Mouse (Mus musculus) lung, embryonic 14.5 days (tissue): ENCODE data around the gene Klk13. TPM values are rescaled to one million over a fixed set of nuclear protein-coding genes. Genes with fewer than 3 reads are reported as not detected.
"Not testable (repeated sequence)": the region's sequence is repeated elsewhere in the genome, so short reads cannot be mapped to it uniquely, and the experiment has no call there.

Experiments
- ATAC-seq: fragments of 200-750 bp; cut with Nextera tagmentation; 2 replicates; pipeline ENCODE4 v1.8.0; 2017; ENCODE audit warnings: mild to moderate bottlenecking, moderate TSS enrichment, moderate library complexity; ENCODE audit not compliant: insufficient read depth
- DNase-seq: peaks from one replicate; pipeline ENCODE4 v3.0.0-alpha.2; 2015
- H3K27ac ChIP-seq: fragments of 300-500 bp; sonication (generic); 2 replicates; pipeline ENCODE4 v1.5.1; 2014; ENCODE audit warnings: low read depth, mild to moderate bottlenecking, moderate library complexity
- H3K27me3 ChIP-seq: fragments of 300-500 bp; sonication (generic); 2 replicates; pipeline ENCODE4 v1.6.1; 2014; ENCODE audit warnings: low read length, control low read depth; ENCODE audit not compliant: insufficient read depth
- H3K36me3 ChIP-seq: fragments of 300-500 bp; sonication (generic); 2 replicates; pipeline ENCODE4 v1.6.1; 2014; ENCODE audit warnings: control low read depth; ENCODE audit not compliant: insufficient read depth
- H3K4me1 ChIP-seq: fragments of 300-500 bp; sonication (generic); 2 replicates; pipeline ENCODE4 v1.6.1; 2014; ENCODE audit warnings: antibody characterized with exemption, control low read depth; ENCODE audit not compliant: insufficient read depth
- H3K4me2 ChIP-seq: fragments of 300-500 bp; sonication (generic); 2 replicates; pipeline ENCODE4 v1.6.1; 2014; ENCODE audit warnings: mild to moderate bottlenecking
- H3K4me3 ChIP-seq: fragments of 300-500 bp; sonication (generic); 2 replicates; pipeline ENCODE4 v1.5.1; 2014; ENCODE audit warnings: low read depth, low read length
- H3K9ac ChIP-seq: fragments of 300-500 bp; sonication (generic); 2 replicates; pipeline ENCODE4 v1.6.1; 2014
- H3K9me3 ChIP-seq: fragments of 300-500 bp; sonication (generic); 2 replicates; pipeline ENCODE4 v1.6.1; 2016; ENCODE audit warnings: low read depth, low read length, control low read depth
- CTCF ChIP-seq: IDR thresholded peaks from 2 replicates; pipeline ENCODE4 v1.5.1; 2016; ENCODE audit warnings: antibody characterized with exemption, low read depth
- WGBS: fragments of 180-500 bp; shearing (Covaris S2); extraction: QIAGEN DNeasy Blood & Tissue Kit; methylation state at CpG from one replicate; pipeline ENCODE4 v1.1.7; 2014; 5-methylcytosine and 5-hydroxymethylcytosine counted together
- polyA plus RNA-seq: library from polyadenylated mRNA; unstranded; fragments of >200 nt; fragmentation: Nextera tagmentation; extraction: Ambion mirVana; gene quantifications from 2 replicates; pipeline ENCODE4 v1.2.1, GENCODE M21; 2014

Gene Klk13
- 1.3 and 1.7 TPM in 2 replicates for polyA plus RNA-seq

GRCm38 (mm10) chr7:43712267-43712666 lies at the start of gene Klk13:
Klk13 (plus strand) TSS chr7:43712567.
- Histone ChIP-seq H3K27ac (no peak within 1 kb of the TSS), H3K4me3 (no peak within 1 kb of the TSS), H3K9me3 (no peaks in the 10 kb centered on the region), H3K27me3 (no peaks in the 10 kb centered on the region), H3K36me3 (no peaks in the 10 kb centered on the region), H3K9ac (no peak within 1 kb of the TSS), H3K4me1 (no peaks in the 10 kb centered on the region), H3K4me2 (peak within 1 kb of the TSS; percentile 48)
- 50% methylated on average over 4 of the region's 4 CpGs for WGBS
- ATAC-seq (no peak), DNase-seq (no peak)
- TF ChIP-seq CTCF: no peak

- Histone ChIP-seq H3K9me3 (no peaks in the 10 kb centered on the region), H3K36me3 (no peaks in the 10 kb centered on the region), H3K4me2 (no peak overlapping the region), H3K27ac (no peak overlapping the region), H3K4me1 (no peaks in the 10 kb centered on the region), H3K4me3 (no peak overlapping the region), H3K9ac (no peak overlapping the region), H3K27me3 (no peaks in the 10 kb centered on the region)
- 77% methylated on average over 1 of the region's 1 CpGs for WGBS
- no peak for TF ChIP-seq CTCF
- DNase-seq (no peak), ATAC-seq (no peak)
Measured at GRCm38 (mm10) chr7:43662804-43663203, 49.6 kb upstream of the Klk13 start.

DNA sequence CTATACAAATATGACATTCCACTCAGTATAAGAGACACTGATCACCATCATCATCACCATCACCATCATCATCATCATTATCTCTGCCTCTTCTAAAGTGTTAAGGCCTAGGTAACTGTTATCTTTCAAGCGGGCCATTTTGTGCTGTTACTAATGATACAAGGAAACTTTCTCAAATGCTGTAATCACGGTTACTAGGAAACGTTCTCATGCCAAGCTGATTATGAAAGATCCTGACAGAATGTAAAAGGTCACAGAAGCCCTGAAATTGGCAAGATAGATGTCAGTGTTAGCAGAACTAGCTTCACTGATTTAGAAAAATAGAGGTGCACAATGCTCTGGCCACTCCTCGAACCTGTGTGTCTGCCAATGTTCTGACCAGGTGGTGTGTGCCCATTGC lies 45.1 kb upstream of the Klk13 start:
- H3K4me3 ChIP-seq, DNase-seq, H3K27me3 ChIP-seq, H3K27ac ChIP-seq, H3K9me3 ChIP-seq, H3K36me3 ChIP-seq, ATAC-seq, H3K9ac ChIP-seq, H3K4me1 ChIP-seq, H3K4me2 ChIP-seq: not testable (repeated sequence)
- whole genome bisulfite sequencing: 80% methylated on average over 4 of the region's 4 CpGs

DNA sequence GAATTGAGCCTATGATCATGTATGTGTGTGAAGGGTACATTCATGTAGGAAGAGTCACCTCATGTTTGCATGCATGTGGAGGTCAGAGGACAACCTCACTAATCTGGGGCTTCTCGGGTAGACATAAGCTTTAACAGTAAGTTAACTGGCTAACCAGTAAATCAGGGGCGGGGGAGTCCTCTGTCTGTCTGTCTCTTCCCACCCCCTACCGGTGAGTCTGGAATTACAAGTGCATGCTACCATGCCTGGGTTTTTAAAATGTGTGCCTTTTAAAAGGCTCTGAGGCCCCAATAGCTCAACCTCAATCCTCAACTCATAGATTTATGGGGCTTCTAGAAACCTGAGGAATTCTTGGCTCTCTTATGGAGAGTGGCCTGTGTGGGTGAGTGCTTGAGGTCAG lies 43.8 kb upstream of the Klk13 start:
- no peaks in the 10 kb centered on the region for H3K36me3 ChIP-seq
- 0 out of 2 replicates have a peak, but pooled peaks cover 5% of the 10 kb centered on the region for H3K4me1 ChIP-seq
- no peak overlapping the region for H3K4me3 ChIP-seq
- H3K27me3 ChIP-seq: no peaks in the 10 kb centered on the region
- no peak overlapping the region for H3K4me2 ChIP-seq
- H3K27ac ChIP-seq: no peak overlapping the region
- no peak overlapping the region for H3K9ac ChIP-seq
- ATAC-seq (no peak), DNase-seq (peak; percentile 47)
- H3K9me3 ChIP-seq: no peaks in the 10 kb centered on the region
- 16% methylated on average over 3 of the region's 3 CpGs for WGBS
- peak; percentile 60 for TF ChIP-seq CTCF

DNA sequence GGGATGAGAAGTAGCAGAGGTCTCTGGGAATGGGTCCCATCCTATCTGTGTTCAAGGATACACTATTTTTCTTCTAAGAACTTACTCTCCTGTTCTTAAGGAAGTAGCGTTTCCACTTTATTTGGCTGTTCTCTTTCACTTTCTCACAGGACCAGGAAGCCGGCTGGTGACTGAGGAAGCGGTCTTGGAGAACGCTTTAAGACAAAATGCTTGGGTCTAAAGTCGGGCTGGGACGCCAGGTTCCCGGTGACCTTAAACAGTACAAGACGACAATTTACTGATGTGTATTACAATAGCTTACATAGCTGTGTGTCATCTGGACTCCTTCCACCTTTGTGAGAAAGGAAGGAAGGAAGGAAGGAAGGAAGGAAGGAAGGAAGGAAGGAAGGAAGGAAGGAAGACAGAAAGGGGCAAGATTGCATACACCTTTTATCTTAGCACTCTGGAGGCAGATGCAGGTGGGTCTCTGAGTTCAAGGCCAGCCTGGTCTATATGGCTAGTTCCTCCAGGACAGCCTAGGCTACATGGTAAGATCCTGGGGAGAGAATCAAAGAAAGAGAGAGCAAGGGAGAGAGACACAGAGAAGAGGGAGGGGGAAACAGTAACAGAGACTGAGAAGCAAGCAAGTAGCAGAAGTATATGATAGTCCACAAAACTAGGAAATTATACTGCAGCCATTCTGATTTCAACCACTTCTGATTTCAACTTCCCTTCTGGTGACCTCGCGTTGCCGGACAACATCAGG lies 41.1 kb upstream of the Klk13 start:
- Histone ChIP-seq H3K4me2 (peak overlapping the region; percentile 70), H3K9me3 (no peaks in the 10 kb centered on the region), H3K36me3 (peaks cover 13% of the 10 kb centered on the region), H3K27me3 (no peaks in the 10 kb centered on the region), H3K4me3 (peak overlapping the region; percentile 69), H3K4me1 (0 out of 2 replicates have a peak, but pooled peaks cover 5% of the 10 kb centered on the region), H3K27ac (peak overlapping the region; percentile 61; the same call in 1 of the 2 replicates), H3K9ac (peak overlapping the region; percentile 81; the same call in 1 of the 2 replicates)
- whole genome bisulfite sequencing: 64% methylated on average over 11 of the region's 11 CpGs
- no peak; the same call in 1 of the 2 replicates for ATAC-seq
- DNase-seq: no peak
- TF ChIP-seq CTCF: no peak

- no peak for TF ChIP-seq CTCF
- H3K9me3 ChIP-seq: no peaks in the 10 kb centered on the region
- peak; percentile 96 for DNase-seq
- H3K36me3 ChIP-seq: peaks cover 21% of the 10 kb centered on the region
- ATAC-seq: peak; percentile 98
- peak within 1 kb of the TSS; percentile 81 for H3K9ac ChIP-seq
- peak within 1 kb of the TSS; percentile 70 for H3K4me2 ChIP-seq
- H3K27ac ChIP-seq: peak within 1 kb of the TSS; percentile 62; the same call in 1 of the 2 replicates
- 0 out of 2 replicates have a peak, but pooled peaks cover 5% of the 10 kb centered on the region for H3K4me1 ChIP-seq
- H3K4me3 ChIP-seq: peak within 1 kb of the TSS; percentile 69
- under 1% methylated on average over 26 of the region's 26 CpGs for WGBS
- no peaks in the 10 kb centered on the region for H3K27me3 ChIP-seq
Measured at GRCm38 (mm10) chr7:43671809-43672580, 40.4 kb upstream of the Klk13 start, which contains the start of gene Ctu1. Ctu1 (plus strand) TSS chr7:43672016.
